Mouse (Mus musculus) myocyte (in vitro differentiated cells): ENCODE measurements at regions not wholly inside any gene's neighbourhood (a gene's known extent, or its start where the extent isn't known, plus 50 kb on each side); places are given as distances from the start of the nearest gene placed in this dataset.

Experiments
- MYOG ChIP-seq, 3 experiments: IDR thresholded peaks; one replicate each; pipeline ENCODE4 v1.6.1; 2011; ENCODE audit warnings: control low read depth in 2 of 3, low read depth in 2 of 3, mild to moderate bottlenecking in 2 of 3; ENCODE audit not compliant: insufficient read length in 2 of 3, control insufficient read depth in 1 of 3, insufficient read depth in 1 of 3
- POLR2A ChIP-seq: IDR thresholded peaks from one replicate; pipeline ENCODE4 v1.6.1; 2011; ENCODE audit warnings: low read depth, mild to moderate bottlenecking, control low read depth, moderate library complexity; ENCODE audit not compliant: insufficient read length
- TCF3 ChIP-seq: IDR thresholded peaks from one replicate; pipeline ENCODE4 v1.6.1; 2011; ENCODE audit warnings: low read depth, control low read depth; ENCODE audit not compliant: insufficient read length

DNA sequence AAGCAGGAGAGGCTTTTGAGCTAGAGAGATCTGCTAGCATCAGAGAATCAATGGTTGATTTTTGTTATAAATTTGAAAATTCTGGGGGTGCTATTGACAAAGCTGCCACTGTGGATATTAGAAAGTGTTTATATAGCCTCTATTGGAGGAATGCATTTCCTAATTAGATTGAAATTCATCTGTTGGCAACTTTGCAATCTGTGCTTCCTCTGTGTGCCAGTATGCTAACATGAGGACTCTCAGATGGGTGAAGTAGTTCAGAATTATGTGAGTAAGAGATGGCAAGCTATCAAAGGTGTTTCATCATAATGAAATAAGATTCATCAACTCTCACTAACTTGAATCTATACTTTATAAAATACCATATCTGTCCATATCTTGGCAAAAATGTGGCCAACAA is 476.6 kb upstream of the Vrk2 start:
- no peak for TF ChIP-seq MYOG (IDR thresholded peaks at IDR 0.05; ENCODE audit: control insufficient read depth in 1 of 3, insufficient read depth in 1 of 3, insufficient read length in 2 of 3, low read depth in 2 of 3)
- TF ChIP-seq TCF3, result no peak
- no peak for TF ChIP-seq POLR2A
